Mouse (Mus musculus): Measurements from ENCODE around the gene Atp8b5. TPM values are rescaled to one million over a fixed set of nuclear protein-coding genes. Genes with fewer than 3 reads are reported as not detected.
A peak's percentile ranks its signal among the peaks of the same experiment; 100 is the strongest.

Gene Atp8b5
- total RNA-seq (2014; rRNA removed) (0.38 and 1.8 TPM in 2 replicates), polyA plus RNA-seq (2015; fragmentation: Nextera tagmentation; extraction: Ambion mirVana) (0.23 and 0.52 TPM in 2 replicates)

- Histone ChIP-seq H3K36me3 (ENCODE audit: insufficient read depth) (peaks cover 10% of the 10 kb centered on the region; the same call in 1 of the 2 replicates), H3K9ac (peak within 1 kb of the TSS; percentile 61), H3K4me3 (ENCODE audit: low read depth, low read length) (peak within 1 kb of the TSS; percentile 46), H3K27me3 (ENCODE audit: insufficient read depth, low read length) (no peaks in the 10 kb centered on the region), H3K4me1 (ENCODE audit: insufficient read depth) (0 out of 2 replicates have a peak, but pooled peaks cover 6% of the 10 kb centered on the region), H3K9me3 (ENCODE audit: low read length) (no peaks in the 10 kb centered on the region), H3K4me2 (ENCODE audit: low read depth) (peak within 1 kb of the TSS; percentile 69), H3K27ac (ENCODE audit: low read depth, low read length) (peak within 1 kb of the TSS; percentile 47)
- 2% methylated on average over 19 of the region's 19 CpGs for WGBS
- peak; percentile 79 for TF ChIP-seq CTCF (IDR thresholded peaks at IDR 0.05; ENCODE audit: low read depth)
- ATAC-seq (peak; percentile 97), DNase-seq (peak; percentile 88)
Observed at GRCm38 (mm10) chr4:43266623-43267322, at the start of gene Atp8b5. Atp8b5 (plus strand) TSS chr4:43267159.

GRCm38 (mm10) chr4:43217997-43218396 lies 49.0 kb upstream of the Atp8b5 start:
- Histone ChIP-seq H3K4me1 (ENCODE audit: insufficient read depth) (no peaks in the 10 kb centered on the region), H3K4me3 (ENCODE audit: low read depth, low read length) (no peak overlapping the region), H3K9ac (no peak overlapping the region), H3K4me2 (ENCODE audit: low read depth) (no peak overlapping the region), H3K9me3 (ENCODE audit: low read length) (no peaks in the 10 kb centered on the region), H3K27me3 (ENCODE audit: insufficient read depth, low read length) (no peaks in the 10 kb centered on the region), H3K27ac (ENCODE audit: low read depth, low read length) (no peak overlapping the region), H3K36me3 (ENCODE audit: insufficient read depth) (no peaks in the 10 kb centered on the region)
- no peak for TF ChIP-seq CTCF (IDR thresholded peaks at IDR 0.05; ENCODE audit: low read depth)
- ATAC-seq (no peak), DNase-seq (no peak)
- WGBS: 92% methylated on average over 1 of the region's 1 CpGs

GRCm38 (mm10) chr4:43231821-43232220 lies 35.1 kb upstream of the Atp8b5 start:
- no peak overlapping the region for H3K9ac ChIP-seq
- no peak overlapping the region for H3K4me3 ChIP-seq (ENCODE audit: low read depth, low read length)
- H3K9me3 ChIP-seq (ENCODE audit: low read length): no peaks in the 10 kb centered on the region
- TF ChIP-seq CTCF (IDR thresholded peaks at IDR 0.05; ENCODE audit: low read depth): no peak
- ATAC-seq (no peak), DNase-seq (no peak)
- H3K27me3 ChIP-seq (ENCODE audit: insufficient read depth, low read length): no peaks in the 10 kb centered on the region
- H3K36me3 ChIP-seq (ENCODE audit: insufficient read depth): peaks cover 8% of the 10 kb centered on the region
- no peak overlapping the region for H3K27ac ChIP-seq (ENCODE audit: low read depth, low read length)
- 97% methylated on average over 3 of the region's 3 CpGs for WGBS
- no peak overlapping the region for H3K4me2 ChIP-seq (ENCODE audit: low read depth)
- H3K4me1 ChIP-seq (ENCODE audit: insufficient read depth): no peaks in the 10 kb centered on the region

GRCm38 (mm10) chr4:43232985-43233384 lies 34.0 kb upstream of the Atp8b5 start:
- 92% methylated on average over 1 of the region's 1 CpGs for WGBS
- DNase-seq: no peak
- ATAC-seq: no peak
- H3K4me2 ChIP-seq (ENCODE audit: low read depth): no peak overlapping the region
- H3K27ac ChIP-seq (ENCODE audit: low read depth, low read length): no peak overlapping the region
- no peak for TF ChIP-seq CTCF (IDR thresholded peaks at IDR 0.05; ENCODE audit: low read depth)
- H3K4me1 ChIP-seq (ENCODE audit: insufficient read depth): no peaks in the 10 kb centered on the region
- H3K36me3 ChIP-seq (ENCODE audit: insufficient read depth): peaks cover 12% of the 10 kb centered on the region
- no peaks in the 10 kb centered on the region for H3K9me3 ChIP-seq (ENCODE audit: low read length)
- H3K9ac ChIP-seq: no peak overlapping the region
- no peak overlapping the region for H3K4me3 ChIP-seq (ENCODE audit: low read depth, low read length)
- H3K27me3 ChIP-seq (ENCODE audit: insufficient read depth, low read length): no peaks in the 10 kb centered on the region

GRCm38 (mm10) chr4:43233489-43233888 lies 33.5 kb upstream of the Atp8b5 start:
- no peak overlapping the region for H3K4me3 ChIP-seq (ENCODE audit: low read depth, low read length)
- 93% methylated on average over 6 of the region's 6 CpGs for WGBS
- TF ChIP-seq CTCF (IDR thresholded peaks at IDR 0.05; ENCODE audit: low read depth): no peak
- no peak overlapping the region for H3K9ac ChIP-seq
- no peaks in the 10 kb centered on the region for H3K4me1 ChIP-seq (ENCODE audit: insufficient read depth)
- H3K27me3 ChIP-seq (ENCODE audit: insufficient read depth, low read length): no peaks in the 10 kb centered on the region
- no peaks in the 10 kb centered on the region for H3K9me3 ChIP-seq (ENCODE audit: low read length)
- no peak overlapping the region for H3K27ac ChIP-seq (ENCODE audit: low read depth, low read length)
- peaks cover 12% of the 10 kb centered on the region for H3K36me3 ChIP-seq (ENCODE audit: insufficient read depth)
- H3K4me2 ChIP-seq (ENCODE audit: low read depth): no peak overlapping the region
- DNase-seq: no peak
- ATAC-seq: no peak

- DNase-seq (no peak), ATAC-seq (no peak)
- H3K27me3 ChIP-seq (ENCODE audit: insufficient read depth, low read length): no peaks in the 10 kb centered on the region
- peaks cover 3% of the 10 kb centered on the region; the same call in 1 of the 2 replicates for H3K4me1 ChIP-seq (ENCODE audit: insufficient read depth)
- H3K36me3 ChIP-seq (ENCODE audit: insufficient read depth): peaks cover 26% of the 10 kb centered on the region
- WGBS: 94% methylated on average over 9 of the region's 9 CpGs
- no peak overlapping the region for H3K9ac ChIP-seq
- H3K4me2 ChIP-seq (ENCODE audit: low read depth): no peak overlapping the region
- no peaks in the 10 kb centered on the region for H3K9me3 ChIP-seq (ENCODE audit: low read length)
- H3K27ac ChIP-seq (ENCODE audit: low read depth, low read length): no peak overlapping the region
- H3K4me3 ChIP-seq (ENCODE audit: low read depth, low read length): no peak overlapping the region
- TF ChIP-seq CTCF (IDR thresholded peaks at IDR 0.05; ENCODE audit: low read depth): no peak
Observed at GRCm38 (mm10) chr4:43236898-43237297, 30.1 kb upstream of the Atp8b5 start.

- H3K36me3 ChIP-seq (ENCODE audit: insufficient read depth): peaks cover 28% of the 10 kb centered on the region
- DNase-seq (no peak), ATAC-seq (peak; percentile 32; the same call in 1 of the 2 replicates)
- 45% methylated on average over 1 of the region's 1 CpGs for WGBS
- H3K4me1 ChIP-seq (ENCODE audit: insufficient read depth): peaks cover 3% of the 10 kb centered on the region; the same call in 1 of the 2 replicates
- H3K9ac ChIP-seq: no peak overlapping the region
- TF ChIP-seq CTCF (IDR thresholded peaks at IDR 0.05; ENCODE audit: low read depth): no peak
- H3K27me3 ChIP-seq (ENCODE audit: insufficient read depth, low read length): no peaks in the 10 kb centered on the region
- H3K9me3 ChIP-seq (ENCODE audit: low read length): no peaks in the 10 kb centered on the region
- H3K4me3 ChIP-seq (ENCODE audit: low read depth, low read length): no peak overlapping the region
- no peak overlapping the region for H3K27ac ChIP-seq (ENCODE audit: low read depth, low read length)
- no peak overlapping the region for H3K4me2 ChIP-seq (ENCODE audit: low read depth)
Observed at GRCm38 (mm10) chr4:43240716-43241115, 26.2 kb upstream of the Atp8b5 start.
